Comparison of ENCODE assay signal across 8 mouse cellular contexts in genomic region chr9:72532381-72533088, GRCm38 (mm10). TPM values are rescaled to one million over a fixed set of nuclear protein-coding genes. Genes with fewer than 3 reads are reported as not detected.
DNase-seq lines count a peak whose midpoint lies in the region; ATAC-seq lines count a peak whose summit lies in the region.

No protein-coding gene starts in this region.

- WGBS in intestine, embryonic 15.5 days, result under 1% methylated on average over 51 of the region's 55 CpGs

- peak overlapping the region; percentile 96 for H3K9ac ChIP-seq in intestine, embryonic 15.5 days

- peak overlapping the region; percentile 94 for H3K4me3 ChIP-seq in intestine, embryonic 15.5 days (replicated peaks)

- H3K4me2 ChIP-seq in intestine, embryonic 15.5 days (replicated peaks), result peak overlapping the region; percentile 85

- no peaks in the 10 kb centered on the region for H3K36me3 ChIP-seq in intestine, embryonic 15.5 days

- peak overlapping the region; percentile 100 for H3K27ac ChIP-seq in intestine, embryonic 15.5 days

- peak; percentile 40 for ATAC-seq in intestine, embryonic 15.5 days

- H3K27me3 ChIP-seq in intestine, embryonic 15.5 days (replicated peaks), result no peaks in the 10 kb centered on the region

- peak; percentile 38 to 42 for DNase-seq in adrenal gland, adult 18-20 months (ENCODE audit: low spot score in 2 of 2)
- peak; percentile 82 for DNase-seq in embryo, embryonic 10.5 days (ENCODE audit: low spot score)
- DNase-seq in gastrocnemius, postnatal 14 days, result peak; percentile 44
- DNase-seq in left cerebral cortex, postnatal 36 days (ENCODE audit: low spot score in 2 of 2), result peak; percentile 46 to 59
- DNase-seq in mesoderm, embryonic 11.5 days (ENCODE audit: low read depth, low spot score), result peak; percentile 65
- peak; percentile 22 to 38 for DNase-seq in right cerebral cortex, postnatal 36 days (ENCODE audit: low spot score in 2 of 2)
- peak; percentile 78 for DNase-seq in yolk sac, embryonic 10.5 days (ENCODE audit: low spot score)

- H3K9me3 ChIP-seq in intestine, embryonic 15.5 days, result no peaks in the 10 kb centered on the region

- H3K4me1 ChIP-seq in intestine, embryonic 15.5 days (replicated peaks), result peaks cover 6% of the 10 kb centered on the region

- intact Hi-C loops in gastrocnemius, postnatal 14 days (cut with DNase I; ENCODE audit: low total_unique reads), result no loop called here
- intact Hi-C loops in left cerebral cortex, postnatal 36 days (cut with DNase I), result loop anchor here (5.0 kb wide), 2 partner anchors 75 to 130 kb away; partner anchors contain the start of gene Nedd4

RNA-seq across cellular contexts. Expression of gene Rfx7, which starts 0.5 kb away (rescaled TPM):
- 10 to 100 TPM; 13.7 to 17.5 TPM for total RNA-seq in adrenal gland, adult 18-20 months (2021)
- 10 to 100 TPM; 22.1 to 23.7 TPM for total RNA-seq in gastrocnemius, postnatal 14 days (2021)
- 10.2 and 10.9 TPM in 2 replicates for polyA plus RNA-seq in intestine, embryonic 15.5 days (2015; fragmentation: Nextera tagmentation; extraction: Ambion mirVana)
- 10 to 100 TPM; 26.9 to 33.9 TPM for total RNA-seq in left cerebral cortex, postnatal 36 days (2021)

RNA-seq across cellular contexts. Expression of gene Tex9, which starts 40.5 kb away (rescaled TPM):
- total RNA-seq in adrenal gland, adult 18-20 months (2021), result 1 to 10 TPM; 4.0 to 4.8 TPM
- 1 to 10 TPM; 3.0 to 3.1 TPM for total RNA-seq in gastrocnemius, postnatal 14 days (2021)
- 20.6 and 21.1 TPM in 2 replicates for polyA plus RNA-seq in intestine, embryonic 15.5 days (2015; fragmentation: Nextera tagmentation; extraction: Ambion mirVana)
- 10 to 100 TPM in 1 of 2 experiments, 1 to 10 TPM in 1; 9.5 to 14.8 TPM for total RNA-seq in left cerebral cortex, postnatal 36 days (2021)

Comparison
In these comparisons a context has a peak if more than half of its experiments do, and no peak if none do; other contexts are left out.
1. Peak in every context shown above with its lines: DNase-seq, ATAC-seq, H3K4me3 ChIP-seq and H3K27ac ChIP-seq.
2. DNase-seq: peak in every context shown above with its lines; median percentile 82 in embryo, embryonic 10.5 days; 78 in yolk sac, embryonic 10.5 days; 65 in mesoderm, embryonic 11.5 days; 52 in left cerebral cortex, postnatal 36 days; 44 in gastrocnemius, postnatal 14 days; 40 in adrenal gland, adult 18-20 months; 30 in right cerebral cortex, postnatal 36 days.